Mouse (Mus musculus): ENCODE results near the gene Bcorl1.
"Not testable (repeated sequence)": the region's sequence is repeated elsewhere in the genome, so short reads cannot be mapped to it uniquely, and the experiment has no call there.

Bcorl1 gene

GRCm38 (mm10) chrX:48389380-48389779 lies 48.2 kb downstream of the Bcorl1 start:
- DNase-seq (ENCODE audit: low spot score in 2 of 2), result no peak

GRCm38 (mm10) chrX:48399994-48400393 lies 58.8 kb downstream of the Bcorl1 start:
- no peak for DNase-seq (ENCODE audit: low spot score in 2 of 2)

GRCm38 (mm10) chrX:48405141-48405540 lies 64.0 kb downstream of the Bcorl1 start:
- DNase-seq (ENCODE audit: low spot score in 2 of 2), result no peak

- DNase-seq (ENCODE audit: low spot score in 2 of 2), result peak; percentile 73 to 90
These were observed 68.6 kb downstream of the Bcorl1 start for GRCm38 (mm10) chrX:48409611-48410387.

- no peak for DNase-seq (ENCODE audit: low spot score in 2 of 2)
These were observed 69.2 kb downstream of the Bcorl1 start for GRCm38 (mm10) chrX:48410388-48410776.

GRCm38 (mm10) chrX:48412629-48413028 lies 71.5 kb downstream of the Bcorl1 start:
- no peak for DNase-seq (ENCODE audit: low spot score in 2 of 2)

GRCm38 (mm10) chrX:48414291-48414690 lies 73.1 kb downstream of the Bcorl1 start:
- DNase-seq (ENCODE audit: low spot score in 2 of 2), result no peak

GRCm38 (mm10) chrX:48418417-48418816 lies 77.3 kb downstream of the Bcorl1 start:
- DNase-seq (ENCODE audit: low spot score in 2 of 2), result no peak

- peak; percentile 62 to 75 for DNase-seq (ENCODE audit: low spot score in 2 of 2)
These were observed 81.8 kb downstream of the Bcorl1 start for GRCm38 (mm10) chrX:48422986-48423385.

- no peak for DNase-seq (ENCODE audit: low spot score in 2 of 2)
These were observed 82.5 kb downstream of the Bcorl1 start for GRCm38 (mm10) chrX:48423671-48424070.

GRCm38 (mm10) chrX:48424583-48424982 lies 83.4 kb downstream of the Bcorl1 start:
- DNase-seq (ENCODE audit: low spot score in 2 of 2), result peak; percentile 61 to 73

- peak; percentile 65 to 74 for DNase-seq (ENCODE audit: low spot score in 2 of 2)
These were observed 84.1 kb downstream of the Bcorl1 start for GRCm38 (mm10) chrX:48425280-48425679.

- no peak for DNase-seq (ENCODE audit: low spot score in 2 of 2)
These were observed 87.1 kb downstream of the Bcorl1 start for GRCm38 (mm10) chrX:48428241-48428640.

GRCm38 (mm10) chrX:48428642-48429041 lies 87.5 kb downstream of the Bcorl1 start:
- DNase-seq (ENCODE audit: low spot score in 2 of 2), result no peak

- DNase-seq (ENCODE audit: low spot score in 2 of 2), result no peak
These were observed 87.9 kb downstream of the Bcorl1 start for GRCm38 (mm10) chrX:48429100-48429499.

GRCm38 (mm10) chrX:48429538-48429937 lies 88.4 kb downstream of the Bcorl1 start:
- DNase-seq (ENCODE audit: low spot score in 2 of 2), result peak; percentile 57 to 58

- DNase-seq (ENCODE audit: low spot score in 2 of 2), result no peak
These were observed 91.7 kb downstream of the Bcorl1 start for GRCm38 (mm10) chrX:48432599-48433526.

GRCm38 (mm10) chrX:48433527-48433899 lies 92.4 kb downstream of the Bcorl1 start:
- peak; percentile 84 to 90 for DNase-seq (ENCODE audit: low spot score in 2 of 2)

- no peak for DNase-seq (ENCODE audit: low spot score in 2 of 2)
These were observed 93.1 kb downstream of the Bcorl1 start for GRCm38 (mm10) chrX:48434251-48434650.

- DNase-seq (ENCODE audit: low spot score in 2 of 2), result peak; percentile 48 to 60
These were observed 94.3 kb downstream of the Bcorl1 start for GRCm38 (mm10) chrX:48435477-48435900.

- not testable (repeated sequence) for DNase-seq (ENCODE audit: low spot score in 2 of 2)
These were observed 94.9 kb downstream of the Bcorl1 start for GRCm38 (mm10) chrX:48436082-48436481.

- DNase-seq (ENCODE audit: low spot score in 2 of 2), result no peak
These were observed 97.9 kb downstream of the Bcorl1 start for GRCm38 (mm10) chrX:48439036-48439435.

GRCm38 (mm10) chrX:48441548-48441947 lies 100.4 kb downstream of the Bcorl1 start:
- no peak for DNase-seq (ENCODE audit: low spot score in 2 of 2)

Measured in thymus, postnatal 10 days (tissue).